Mouse (Mus musculus) layer of hippocampus, adult 2 months (tissue): Measurements from ENCODE around the gene Snx20. TPM values are rescaled to one million over a fixed set of nuclear protein-coding genes. Genes with fewer than 3 reads are reported as not detected.

Source experiments
- DNase-seq, 2 experiments: peaks; one replicate each; pipeline ENCODE4 v3.0.0; 2022; ENCODE audit warnings: low spot score in 2 of 2
- H3K27ac ChIP-seq: fragments of 200-600 bp; 2 replicates; pipeline ENCODE4 v1.8.1; 2022
- H3K4me3 ChIP-seq: fragments of 200-600 bp; 2 replicates; pipeline ENCODE4 v1.8.1; 2022; ENCODE audit warnings: mild to moderate bottlenecking
- CTCF ChIP-seq: fragments of 200-600 bp; conservative IDR thresholded peaks from 2 replicates; pipeline ENCODE4 v1.8.1; 2022; ENCODE audit warnings: antibody characterized with exemption, mild to moderate bottlenecking, moderate library complexity
- total RNA-seq, 2 experiments: library from RNA; stranded (reverse); gene quantifications; 2 replicates each; pipeline ENCODE4 v1.2.3; 2021

Snx20 gene
- total RNA-seq, 2 experiments from 2014 or later = 1.4 to 2.0 TPM

DNA sequence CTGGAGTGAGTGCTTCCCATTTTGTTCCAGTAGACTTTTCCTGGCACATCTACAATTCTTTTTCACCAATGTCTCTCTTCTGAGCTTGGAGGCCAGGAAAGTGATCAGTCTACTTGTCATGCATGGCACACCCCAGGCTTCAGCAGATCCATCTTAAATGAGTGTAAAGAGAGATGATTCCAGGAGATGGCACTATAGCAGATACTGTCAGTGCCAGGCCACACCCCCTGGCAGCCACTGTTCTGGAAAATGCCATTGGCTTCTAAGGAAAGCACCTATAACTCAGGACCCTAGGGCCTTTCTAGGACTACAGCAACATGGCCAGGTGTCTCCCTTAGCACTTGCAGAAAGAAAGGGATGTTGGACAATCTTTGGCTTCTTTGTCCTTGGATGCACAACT lies 4.8 kb downstream of the Snx20 start:
- Histone ChIP-seq H3K4me3 (no peak overlapping the region), H3K27ac (no peak overlapping the region)
- DNase-seq = peak; percentile 37 to 51
- TF ChIP-seq CTCF = peak; percentile 74

DNA sequence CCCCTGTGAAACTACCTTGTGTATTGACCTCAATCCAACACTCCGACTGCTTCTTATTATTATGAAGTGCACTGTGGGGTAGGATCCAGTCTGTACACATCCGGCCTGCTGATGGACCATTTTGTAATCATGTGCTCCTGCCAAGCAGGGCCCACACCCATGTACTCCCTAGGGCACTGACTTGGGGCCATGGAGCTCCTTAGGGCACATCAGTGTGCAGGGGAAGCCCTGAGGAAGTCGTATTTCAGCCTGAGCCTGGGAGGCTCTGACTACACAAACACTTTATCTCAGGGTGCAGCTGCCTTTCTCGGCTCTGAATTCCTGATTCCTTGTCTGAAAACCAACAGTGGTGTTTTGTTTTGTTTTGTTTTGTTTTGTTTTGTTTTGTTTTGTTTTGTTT lies 5.7 kb downstream of the Snx20 start:
- H3K27ac ChIP-seq = no peak overlapping the region
- no peak for TF ChIP-seq CTCF
- no peak overlapping the region for H3K4me3 ChIP-seq
- no peak for DNase-seq

DNA sequence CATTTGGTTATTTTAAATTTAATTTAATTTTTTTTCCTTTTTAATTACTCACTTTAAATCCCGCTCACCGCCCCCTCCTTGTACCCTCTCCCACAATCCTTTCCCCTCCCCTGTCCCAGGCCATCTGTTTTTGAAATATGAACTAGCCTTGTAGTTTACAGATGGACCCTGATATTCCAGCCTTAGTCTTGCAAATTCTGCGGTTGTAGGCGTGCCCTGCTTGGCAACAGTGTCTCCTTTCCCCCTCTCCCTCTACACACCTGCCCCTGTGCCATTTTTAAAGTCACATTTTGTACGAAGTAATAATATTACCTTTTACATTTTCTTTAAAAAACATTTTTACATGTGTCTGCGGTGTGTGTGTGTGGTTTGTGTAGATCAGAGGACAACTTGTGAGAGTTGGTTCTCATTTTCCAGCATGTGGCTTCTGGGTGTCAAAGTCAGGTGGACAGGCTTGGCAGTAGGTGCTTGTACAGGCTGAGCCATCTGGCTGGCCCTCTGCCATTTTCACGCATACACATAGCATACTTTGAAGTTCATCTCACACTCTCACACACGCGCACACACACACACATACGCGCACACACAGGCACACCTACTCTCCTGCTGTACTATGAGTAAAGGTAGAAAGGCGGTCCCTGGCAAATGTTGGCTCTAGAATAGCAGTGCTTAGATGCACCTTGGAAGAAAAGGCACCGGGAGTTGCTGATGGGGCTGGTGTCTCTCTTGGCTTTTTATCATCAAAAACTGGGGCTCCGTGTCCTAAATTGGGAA lies 7.7 kb downstream of the Snx20 start:
- no peak for TF ChIP-seq CTCF
- Histone ChIP-seq H3K27ac (peak overlapping the region; percentile 95), H3K4me3 (peak overlapping the region; percentile 66)
- DNase-seq = peak; percentile 23 to 36

DNA sequence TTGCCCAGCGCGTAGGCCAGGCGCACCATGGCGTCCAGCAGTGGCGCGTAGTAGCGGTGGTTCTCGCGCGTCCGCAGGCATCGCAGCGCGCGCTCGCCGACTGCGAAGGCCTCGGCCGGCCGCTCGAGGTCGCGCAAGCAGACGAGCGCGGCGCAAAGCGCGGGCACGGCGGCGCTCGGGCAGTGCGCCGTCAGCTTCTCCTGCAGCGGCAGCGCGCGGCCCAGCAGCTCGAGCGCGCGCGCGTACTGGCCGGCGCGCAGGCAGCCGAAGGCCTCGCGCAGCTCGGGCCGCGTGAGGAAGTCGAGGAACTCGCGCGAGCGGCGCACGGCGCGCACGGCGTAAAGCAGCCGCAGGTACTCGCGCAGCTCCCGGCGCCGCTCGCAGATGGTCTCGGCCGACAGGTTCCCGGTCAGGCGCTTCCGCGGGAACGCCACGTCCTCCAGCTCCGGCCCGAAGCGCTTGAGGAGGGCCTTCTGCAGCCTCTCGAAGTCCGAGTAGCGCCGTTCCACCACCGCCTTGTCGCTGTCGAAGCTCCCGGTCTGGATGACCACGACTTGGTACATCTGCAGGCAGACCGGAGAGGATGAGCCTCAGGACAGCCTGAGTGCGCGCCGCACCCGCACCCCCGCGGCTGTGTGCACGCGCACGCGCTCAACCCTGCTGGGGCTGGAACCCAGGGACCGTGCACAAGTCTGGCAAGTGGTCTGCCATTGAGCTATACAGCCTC lies 8.5 kb downstream of the Snx20 start:
- peak overlapping the region; percentile 66 for H3K4me3 ChIP-seq
- peak overlapping the region; percentile 95 for H3K27ac ChIP-seq
- 0 out of 2 replicates have a peak, but pooled peaks have one; percentile 28 for TF ChIP-seq CTCF
- DNase-seq = peak; percentile 70 to 72

DNA sequence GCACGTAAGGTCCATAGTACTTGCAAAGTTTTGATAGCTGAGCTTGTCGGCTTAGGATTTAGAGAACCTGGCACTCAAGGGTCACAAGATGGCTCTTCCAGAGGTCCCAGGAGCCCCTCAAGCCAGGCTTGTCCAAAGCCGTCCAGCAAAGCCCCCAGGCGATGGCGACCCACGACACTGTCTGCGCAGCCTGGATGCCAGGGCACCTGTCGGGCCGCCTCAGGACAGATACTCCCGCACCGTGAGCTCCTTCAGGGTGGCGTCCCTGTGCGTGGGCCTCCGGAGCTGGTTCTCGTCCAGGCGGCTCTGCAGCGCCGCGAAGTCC lies 9.0 kb downstream of the Snx20 start:
- Histone ChIP-seq H3K27ac (peak overlapping the region; percentile 95), H3K4me3 (peak overlapping the region; percentile 66)
- no peak for DNase-seq
- no peak for TF ChIP-seq CTCF

DNA sequence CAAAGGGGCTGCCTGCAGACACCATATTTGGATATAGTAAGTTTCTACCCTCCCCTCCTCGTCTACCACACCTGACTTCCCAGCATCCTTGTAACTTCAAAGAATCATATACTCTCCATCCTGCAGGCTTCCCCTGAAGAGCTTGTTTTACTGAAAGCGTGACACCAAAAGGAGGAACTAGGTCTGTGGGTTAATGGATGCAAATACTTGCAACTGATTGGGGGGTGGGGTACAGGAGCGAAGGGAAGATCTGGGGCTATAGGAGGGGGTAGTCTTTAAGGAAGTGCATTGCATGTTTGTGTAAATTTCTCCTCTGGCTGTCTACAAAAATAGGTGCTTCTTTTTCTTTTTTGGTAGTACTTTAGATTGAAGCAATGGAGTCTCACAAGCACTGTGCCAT lies 9.5 kb downstream of the Snx20 start:
- no peak for TF ChIP-seq CTCF
- DNase-seq = no peak
- Histone ChIP-seq H3K4me3 (no peak overlapping the region), H3K27ac (no peak overlapping the region)

DNA sequence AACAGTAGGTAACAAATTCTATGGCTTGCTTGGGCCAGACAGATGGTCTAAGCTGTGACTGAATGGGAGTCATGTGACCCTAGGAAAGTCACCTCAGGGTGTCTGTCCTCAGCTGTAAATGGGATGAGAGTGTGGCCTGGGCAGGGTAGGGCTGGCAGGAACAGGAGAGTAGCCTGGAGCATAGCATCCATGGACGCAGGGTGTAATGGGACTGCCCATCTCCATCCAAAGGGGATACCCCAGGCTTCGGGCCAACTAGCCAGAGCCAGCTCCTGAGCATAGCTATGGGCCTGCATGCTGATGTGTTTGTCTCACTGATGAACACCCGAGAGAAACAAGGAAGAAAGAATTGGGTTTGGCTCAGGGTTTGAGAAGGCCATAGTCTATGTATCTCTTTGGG lies 11.7 kb downstream of the Snx20 start:
- Histone ChIP-seq H3K4me3 (no peak overlapping the region), H3K27ac (no peak overlapping the region)
- no peak for TF ChIP-seq CTCF
- DNase-seq = no peak

DNA sequence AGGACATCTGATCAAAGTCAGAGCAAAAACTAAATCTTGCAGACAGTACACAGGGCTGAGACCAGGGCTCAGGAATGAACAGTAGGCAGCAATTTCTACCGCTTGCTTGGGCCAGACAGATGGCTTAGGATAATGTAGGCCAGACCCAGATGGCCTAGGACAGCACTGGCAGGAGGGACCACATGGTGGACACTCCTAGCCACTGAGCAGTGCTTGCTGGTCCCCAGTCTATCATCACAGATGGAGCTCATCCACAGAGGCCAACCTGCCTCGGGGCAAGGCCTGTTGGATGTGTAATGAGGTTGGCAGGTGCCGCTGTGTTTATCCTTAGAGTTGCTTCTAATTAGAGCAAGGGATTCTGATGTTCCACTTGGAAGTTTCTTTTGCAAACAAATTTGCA lies 12.6 kb downstream of the Snx20 start:
- Histone ChIP-seq H3K4me3 (no peak overlapping the region), H3K27ac (no peak overlapping the region)
- no peak for DNase-seq
- TF ChIP-seq CTCF = no peak

DNA sequence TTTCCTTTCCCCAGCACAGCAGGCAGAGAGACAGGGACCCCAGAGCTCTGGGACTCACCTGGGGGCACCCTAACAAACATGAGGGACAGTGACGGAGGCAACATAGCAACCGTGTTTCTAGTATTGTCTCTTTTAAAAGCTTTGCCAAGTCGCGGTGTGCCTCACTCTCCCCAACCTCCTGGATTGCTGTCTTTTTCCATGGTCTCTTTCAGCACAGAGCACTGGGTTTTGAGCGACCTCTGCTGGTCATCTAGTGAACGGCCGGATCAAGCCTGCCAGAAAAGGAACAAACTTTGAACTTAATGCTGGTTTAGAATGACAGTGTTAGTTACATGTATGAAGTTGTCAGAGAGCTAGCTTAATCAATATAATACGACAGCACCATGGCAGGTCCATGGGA lies 14.5 kb downstream of the Snx20 start:
- no peak overlapping the region for H3K4me3 ChIP-seq
- peak; percentile 93 for TF ChIP-seq CTCF
- H3K27ac ChIP-seq = no peak overlapping the region
- DNase-seq = peak; percentile 72 to 86

DNA sequence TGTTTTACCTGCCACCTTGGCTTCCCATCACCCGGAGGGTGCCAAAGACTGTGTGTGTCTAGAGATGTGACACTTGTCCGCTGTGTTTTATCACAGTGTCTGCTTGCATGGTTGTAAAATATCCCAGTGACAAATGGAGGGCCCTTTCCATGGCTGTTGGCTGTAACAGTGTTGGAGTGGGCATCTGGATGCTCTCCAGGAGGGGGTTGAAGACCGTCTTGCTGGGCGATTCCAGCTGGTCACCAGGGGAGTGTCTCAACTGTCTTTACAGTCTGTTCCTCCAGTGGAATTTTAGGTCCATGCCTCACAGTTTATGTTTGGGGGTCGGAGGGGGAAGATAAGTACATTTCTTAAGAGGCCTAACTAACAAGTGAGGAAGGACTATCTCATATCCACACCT lies 15.0 kb downstream of the Snx20 start:
- TF ChIP-seq CTCF = no peak
- no peak for DNase-seq
- Histone ChIP-seq H3K27ac (no peak overlapping the region), H3K4me3 (no peak overlapping the region)

DNA sequence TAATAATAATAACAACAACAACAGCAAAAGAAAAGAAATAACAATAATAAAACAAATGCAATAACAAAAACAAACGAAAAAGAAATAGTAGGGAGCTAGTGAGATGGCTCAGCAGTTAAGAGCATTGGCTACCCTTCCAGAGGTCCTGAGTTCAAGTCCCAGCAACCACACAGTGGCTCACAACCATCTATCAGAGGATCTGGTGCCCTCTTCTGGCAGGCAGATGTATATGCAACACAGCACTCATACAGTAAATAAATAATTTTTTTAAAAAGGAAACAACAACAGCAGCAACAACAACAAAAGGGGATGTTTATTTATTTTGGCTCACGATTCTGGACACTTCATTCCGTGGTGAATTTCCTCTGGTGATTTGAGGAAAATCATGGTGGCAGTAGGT lies 16.4 kb downstream of the Snx20 start:
- no peak for DNase-seq
- peak; percentile 73 for TF ChIP-seq CTCF
- no peak overlapping the region for H3K4me3 ChIP-seq
- no peak overlapping the region for H3K27ac ChIP-seq

DNA sequence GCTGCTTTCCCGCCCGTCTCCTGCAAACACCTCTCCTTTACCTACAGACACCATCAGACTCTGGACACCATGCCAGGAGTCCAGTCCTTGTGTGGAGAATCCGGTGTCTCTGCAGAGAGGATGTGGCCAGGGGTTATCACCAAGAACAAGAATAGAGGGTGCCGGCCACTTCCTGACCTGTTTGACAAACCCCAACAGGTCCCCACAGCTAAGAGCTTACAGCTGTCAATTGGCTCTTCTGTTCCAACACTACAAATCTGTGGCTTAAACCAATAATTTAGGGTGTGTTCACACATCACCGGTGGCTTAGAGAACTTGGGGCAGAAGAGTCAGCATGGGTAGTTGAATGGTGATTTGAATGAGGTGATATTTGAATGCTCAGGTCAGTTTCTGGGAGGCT lies 17.3 kb downstream of the Snx20 start:
- Histone ChIP-seq H3K27ac (no peak overlapping the region), H3K4me3 (no peak overlapping the region)
- no peak for TF ChIP-seq CTCF
- no peak for DNase-seq

DNA sequence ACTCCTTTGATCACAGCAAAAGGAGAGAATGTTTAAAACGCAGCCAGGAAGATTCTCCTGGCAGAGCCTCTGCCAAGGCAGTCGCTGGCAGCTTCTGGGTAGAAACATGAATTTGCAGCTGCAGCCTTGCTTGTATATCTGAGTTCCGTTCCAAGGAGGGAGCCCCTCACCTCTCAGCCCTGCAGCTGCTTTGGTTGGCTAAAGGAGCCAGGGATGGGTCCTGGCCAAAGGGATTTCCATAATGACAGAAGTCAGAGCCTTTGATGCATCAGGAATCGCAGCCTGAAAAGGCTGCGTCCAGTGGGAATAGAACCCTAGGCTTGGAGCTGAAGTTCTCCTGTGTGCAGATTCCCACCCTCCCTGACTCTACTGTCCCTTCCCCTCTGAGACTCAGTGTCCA lies 20.9 kb downstream of the Snx20 start:
- no peak for TF ChIP-seq CTCF
- no peak overlapping the region for H3K4me3 ChIP-seq
- no peak for DNase-seq
- H3K27ac ChIP-seq = no peak overlapping the region

DNA sequence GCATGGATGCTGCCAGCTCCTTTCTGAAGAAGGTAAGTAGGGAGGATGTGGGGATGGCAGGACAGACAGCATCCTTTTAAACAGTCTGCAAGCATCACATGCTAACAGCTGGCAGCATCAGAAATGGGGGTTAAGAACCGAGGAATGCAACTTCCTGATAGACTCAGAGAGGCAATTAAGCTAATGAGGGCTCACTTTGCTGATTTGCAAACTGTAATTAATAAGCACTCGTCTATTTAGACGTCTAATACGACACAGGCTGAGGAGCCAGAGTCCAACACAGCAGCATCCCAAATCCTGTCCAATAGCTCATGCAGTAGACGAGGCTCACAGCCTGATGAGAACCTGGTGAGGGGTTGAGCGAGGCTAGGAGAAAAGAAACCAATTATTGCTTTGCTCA lies 25.7 kb downstream of the Snx20 start:
- H3K27ac ChIP-seq = no peak overlapping the region
- H3K4me3 ChIP-seq = no peak overlapping the region
- DNase-seq = no peak
- TF ChIP-seq CTCF = no peak
